Mouse (Mus musculus) regulatory T cell (primary cell): Measurements from ENCODE around the gene Dnph1.

Experiments
- in situ Hi-C: fragments of 300-600 bp; cut with MboI, MseI; formaldehyde crosslinking; loops from one replicate; pipeline ENCODE4 v1.15.1; 2025; ENCODE audit warnings: high pct_unique_total_duplicates

Dnph1 gene

DNA sequence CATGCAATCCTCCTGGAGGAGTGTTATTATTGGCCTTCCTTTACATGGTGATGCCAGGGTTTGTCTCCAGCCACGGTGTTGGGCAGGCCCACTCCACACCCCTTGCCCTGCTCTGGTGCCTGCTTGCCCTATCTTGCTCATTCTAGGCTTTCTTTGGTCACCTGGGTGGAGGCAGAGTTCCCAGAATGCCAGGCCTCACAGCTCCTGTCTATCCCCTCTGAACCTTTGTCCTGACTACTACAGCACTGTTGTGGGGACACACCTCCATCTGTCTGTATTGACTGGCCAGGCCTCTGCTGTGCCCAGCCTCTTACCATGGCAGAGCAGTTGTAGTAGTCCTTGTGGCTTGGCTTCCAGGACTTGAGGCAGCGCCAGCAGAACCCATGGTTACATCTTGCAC is 6.3 kb downstream of the Dnph1 start:
- in situ Hi-C loops: no loop called here

DNA sequence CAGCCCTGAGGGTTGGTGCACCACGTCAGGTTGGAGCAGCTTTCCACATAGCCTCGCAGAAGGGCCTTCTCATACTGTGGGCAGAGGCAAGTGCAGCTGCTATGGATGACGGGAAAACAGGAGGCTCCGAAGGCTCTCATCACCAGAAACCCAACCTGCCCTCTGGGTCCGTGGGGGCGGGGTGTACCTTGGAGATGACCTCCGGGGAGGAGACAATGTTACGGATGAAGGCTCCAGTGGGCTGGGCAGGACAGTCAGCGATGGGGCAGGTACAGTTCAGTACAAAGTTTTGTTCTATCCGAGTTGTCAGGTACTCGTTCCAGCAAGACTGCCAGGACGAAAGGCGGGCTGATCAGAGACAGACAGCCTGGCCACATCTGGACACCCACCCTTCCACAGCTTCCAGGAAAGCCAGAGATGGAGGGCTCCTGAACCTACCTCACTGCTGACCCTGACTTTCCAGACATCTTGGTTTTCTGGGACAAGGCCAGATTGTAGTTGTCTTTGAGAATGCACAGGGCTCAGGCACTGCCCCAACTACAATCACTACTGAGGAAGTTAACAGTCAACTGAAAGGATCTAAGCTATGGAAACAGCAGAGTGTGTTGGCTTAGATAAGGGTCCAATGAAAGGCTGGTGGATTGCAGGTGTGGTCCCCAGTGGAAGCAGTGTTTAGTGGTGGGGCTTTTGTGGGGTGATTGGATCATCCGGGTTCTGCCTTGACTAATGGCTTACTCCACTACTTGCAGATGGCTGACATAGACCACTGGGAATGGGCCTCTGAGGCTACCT is 7.5 kb downstream of the Dnph1 start:
- in situ Hi-C loops: no loop called here

DNA sequence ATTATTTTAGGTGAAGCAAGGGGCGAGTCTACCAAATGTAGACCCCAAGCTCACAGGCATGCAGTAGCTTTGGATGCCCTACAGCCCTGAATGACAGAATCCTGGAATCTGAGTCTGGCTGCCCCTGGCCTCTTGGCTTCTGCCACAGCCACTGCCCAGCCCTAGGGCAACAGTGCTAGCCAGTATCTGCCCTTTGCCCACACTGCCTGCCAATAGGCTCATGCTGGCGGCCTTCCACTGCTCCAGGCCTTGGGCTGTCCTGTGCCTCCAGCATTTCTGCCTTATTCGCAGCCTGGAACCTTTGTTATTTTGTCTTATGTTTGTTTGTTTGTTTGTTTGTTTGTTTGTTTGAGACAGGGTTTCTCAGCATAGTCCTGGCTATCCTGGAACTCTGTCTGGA is 9.1 kb downstream of the Dnph1 start:
- in situ Hi-C loops: no loop called here

DNA sequence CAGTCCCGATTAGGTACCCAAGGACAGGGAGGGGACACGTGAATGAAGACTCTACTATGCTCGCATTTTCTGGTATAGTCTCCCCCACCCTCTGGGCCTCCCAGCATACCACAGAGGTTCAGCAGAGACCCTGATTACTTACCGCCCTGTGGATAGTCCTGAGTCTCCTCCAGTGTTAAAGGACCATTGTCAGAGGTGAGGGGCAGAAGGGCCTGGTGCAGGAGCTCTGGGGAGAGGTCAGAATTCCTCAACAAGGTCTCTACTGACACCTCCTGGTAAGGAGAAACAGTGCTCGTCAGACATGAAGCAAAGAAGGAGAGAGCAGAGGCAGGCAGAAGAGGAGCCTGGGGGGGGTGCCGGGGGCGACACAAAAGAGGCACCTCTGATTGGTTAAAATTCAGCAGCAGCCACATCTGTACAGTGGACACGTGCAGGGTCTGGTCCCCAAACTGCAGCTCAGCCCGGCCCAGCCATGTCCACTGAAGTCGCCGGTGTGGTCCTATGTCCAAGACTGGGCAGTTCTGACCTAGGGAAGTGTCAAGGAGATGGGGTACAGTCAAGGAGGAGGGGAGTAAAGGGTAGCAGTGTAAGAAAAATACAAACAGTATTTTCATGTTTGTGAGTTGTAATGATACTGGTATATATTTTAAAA is 14.7 kb downstream of the Dnph1 start:
- in situ Hi-C loops: loop anchor here (5.0 kb wide), 1 partner anchor 96 kb away; no protein-coding TSS in a partner anchor

DNA sequence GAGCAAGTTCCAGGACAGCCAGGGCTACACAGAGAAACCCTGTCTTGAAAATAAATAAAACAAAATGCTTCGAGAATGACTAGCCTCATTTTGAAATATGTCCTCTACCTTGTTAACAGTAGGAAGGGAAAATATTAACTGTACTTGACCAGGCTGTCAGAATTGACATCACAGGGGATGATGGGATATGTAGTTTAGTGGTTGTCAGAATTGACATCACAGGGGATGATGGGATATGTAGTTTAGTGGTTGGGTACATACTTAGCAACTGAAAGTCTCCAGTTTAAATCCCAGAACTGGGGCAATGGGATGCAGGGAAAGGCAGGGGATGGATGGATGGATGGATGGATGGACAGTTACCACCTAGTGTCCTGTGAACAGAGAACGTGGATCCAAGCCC is 16.8 kb downstream of the Dnph1 start:
- in situ Hi-C loops: loop anchor here (5.0 kb wide), 1 partner anchor 94 kb away; no protein-coding TSS in a partner anchor

DNA sequence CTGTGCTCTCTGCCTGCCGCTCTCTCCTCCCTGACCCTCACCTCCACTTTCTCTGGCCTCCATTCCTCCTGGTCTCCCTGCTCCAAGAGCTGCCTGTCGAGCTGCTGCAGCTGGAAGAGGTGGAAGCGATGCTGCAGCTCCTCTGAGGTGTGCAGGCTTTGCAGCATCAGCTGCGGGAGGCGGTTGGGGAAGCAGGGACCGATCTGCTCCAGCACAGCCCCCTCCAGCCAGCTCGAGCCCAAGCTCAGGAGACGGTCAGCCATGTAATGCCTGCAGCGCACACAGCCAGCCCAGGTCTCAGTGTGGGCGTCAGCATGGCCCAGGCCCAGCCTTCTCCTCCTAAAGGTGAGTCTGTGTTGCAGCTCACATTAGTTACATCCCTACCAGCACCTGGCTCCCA is 23.5 kb downstream of the Dnph1 start:
- in situ Hi-C loops: no loop called here

DNA sequence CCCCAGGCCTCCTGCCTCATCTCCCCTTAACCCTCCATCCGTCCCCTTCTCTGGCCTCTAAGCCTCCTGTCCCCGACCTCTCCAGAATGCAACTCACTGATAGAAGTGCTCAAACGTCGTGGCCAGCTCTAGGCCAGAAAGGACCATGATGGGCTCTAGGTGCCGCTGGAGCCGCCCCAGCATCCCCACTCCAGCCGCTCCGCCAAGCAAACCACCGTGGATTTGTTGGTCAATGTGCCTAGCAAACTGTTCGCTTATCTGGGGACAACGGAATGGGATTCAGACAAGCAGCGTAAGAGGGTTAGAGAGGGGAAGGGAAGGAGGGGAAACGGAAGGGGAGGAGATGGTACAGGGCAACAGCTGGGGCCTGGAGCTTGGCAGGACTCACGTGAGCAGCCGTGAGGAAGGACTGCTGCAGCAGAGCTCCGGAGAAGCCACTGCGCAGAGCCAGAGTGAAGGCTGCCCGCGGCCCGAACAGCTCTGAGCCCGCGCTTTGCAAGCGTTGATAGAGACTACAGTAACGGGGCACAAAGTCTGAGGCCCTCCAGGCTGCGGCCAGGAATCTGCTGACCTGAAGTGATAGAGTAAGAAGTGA is 24.0 kb downstream of the Dnph1 start:
- in situ Hi-C loops: no loop called here

DNA sequence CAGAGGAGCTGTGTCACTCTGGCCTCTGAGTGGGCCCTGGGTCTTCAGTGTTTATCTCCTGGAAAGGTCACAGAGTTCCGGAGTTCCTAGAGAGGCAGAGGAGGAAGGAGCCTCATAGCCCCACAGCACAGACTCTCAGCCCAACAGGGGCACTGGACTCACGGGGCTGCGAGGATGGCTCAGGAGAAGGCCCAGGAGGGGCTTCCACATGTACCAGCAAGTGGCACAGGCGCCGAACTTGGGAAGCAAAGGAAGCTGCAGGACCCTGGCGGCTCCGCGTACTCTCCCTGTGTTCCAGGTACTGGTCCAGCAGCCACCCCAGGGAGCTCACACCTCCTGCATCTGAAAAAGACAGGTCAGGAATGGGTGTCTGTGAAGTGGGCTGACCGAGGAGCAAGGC is 24.7 kb downstream of the Dnph1 start:
- in situ Hi-C loops: no loop called here

DNA sequence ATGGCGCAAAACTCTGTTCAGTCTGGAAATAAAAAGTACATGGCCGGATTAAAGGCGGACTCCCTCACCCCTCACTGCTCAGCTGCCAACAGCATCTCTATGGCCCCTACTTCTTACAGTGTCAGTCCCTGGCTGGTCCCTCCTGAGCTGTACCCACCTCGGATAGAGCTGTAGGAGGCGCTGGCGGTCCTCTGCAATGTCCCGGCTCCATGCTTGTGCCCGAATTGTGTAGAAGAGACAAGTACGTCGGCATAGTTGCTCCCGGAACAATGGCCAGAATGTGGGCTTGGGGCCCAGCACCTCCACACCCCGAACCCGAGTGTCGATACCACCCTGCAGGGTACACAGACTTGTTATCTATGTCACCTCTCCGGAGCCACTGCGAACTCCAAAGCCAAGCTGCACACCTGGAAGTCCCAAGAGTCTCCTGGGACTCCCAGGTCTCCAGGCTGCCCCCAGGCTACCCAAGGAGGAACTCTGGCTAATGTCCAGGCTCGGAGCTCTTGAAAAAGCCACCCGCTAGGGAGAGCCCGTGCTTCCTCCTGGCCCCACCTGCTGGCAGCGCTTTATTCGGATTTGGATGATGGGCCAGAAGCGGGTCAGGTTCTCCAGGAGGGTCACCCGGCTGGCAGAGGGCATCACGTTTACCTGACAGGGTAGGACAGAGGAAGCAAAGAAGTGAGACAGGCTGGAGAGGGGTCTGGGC is 25.6 kb downstream of the Dnph1 start:
- in situ Hi-C loops: no loop called here

DNA sequence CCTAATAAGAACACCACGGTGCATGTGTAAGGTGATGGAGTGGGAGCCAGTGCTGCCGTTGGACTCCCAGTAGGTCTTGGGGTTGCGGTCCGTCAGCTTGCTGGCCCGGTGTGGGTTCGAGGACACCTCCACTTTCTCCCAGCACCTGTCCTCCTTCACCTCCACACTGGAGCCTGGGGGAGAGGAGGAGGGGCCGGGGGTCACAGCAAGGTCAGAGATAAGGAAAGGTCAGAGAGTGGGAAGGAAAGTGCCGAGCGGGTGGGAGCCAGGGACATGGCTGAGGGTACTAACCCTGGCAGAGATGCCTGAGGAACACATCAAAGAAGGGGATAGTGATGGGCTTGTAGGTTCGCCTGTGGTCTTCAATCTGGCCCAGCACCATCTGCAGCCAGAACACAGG is 28.6 kb downstream of the Dnph1 start:
- in situ Hi-C loops: loop anchor here (5.0 kb wide), 1 partner anchor 52 kb away; no protein-coding TSS in a partner anchor

DNA sequence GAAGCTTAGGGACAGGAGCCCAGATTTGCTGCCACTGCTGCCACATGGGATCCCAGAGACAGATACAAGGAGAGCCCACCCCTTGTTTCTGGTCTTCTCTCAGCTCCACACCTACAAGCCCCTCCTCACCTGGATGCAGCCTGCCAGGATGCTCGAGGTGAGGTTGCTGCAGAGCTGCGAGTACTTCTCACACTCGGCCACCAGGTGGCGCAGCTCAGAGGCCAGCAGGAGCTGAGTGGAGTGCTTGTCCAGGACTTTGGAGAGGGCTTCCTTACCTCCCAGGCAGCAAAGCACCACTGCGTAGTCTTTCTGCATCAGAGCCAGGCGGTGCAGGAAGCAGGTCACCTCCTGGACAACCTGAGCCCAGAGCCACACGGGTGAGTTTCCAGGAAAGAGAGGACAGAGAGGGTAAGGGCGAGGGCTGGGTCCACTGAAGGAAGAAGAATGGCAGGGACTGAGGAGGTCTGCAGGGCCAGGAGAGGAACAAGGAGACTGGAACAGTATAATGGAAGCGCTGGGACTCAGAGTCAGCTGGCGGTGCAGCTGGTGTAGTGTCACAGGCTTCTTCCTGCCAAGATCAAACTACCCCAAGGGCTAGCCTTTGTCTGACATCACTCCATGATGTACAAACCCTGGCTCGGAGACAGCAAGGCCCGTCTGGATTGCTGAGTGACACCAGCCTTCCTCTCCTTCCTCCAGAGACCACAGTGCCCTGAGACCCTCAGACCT is 29.2 kb downstream of the Dnph1 start:
- in situ Hi-C loops: loop anchor here (5.0 kb wide), 1 partner anchor 52 kb away; no protein-coding TSS in a partner anchor

DNA sequence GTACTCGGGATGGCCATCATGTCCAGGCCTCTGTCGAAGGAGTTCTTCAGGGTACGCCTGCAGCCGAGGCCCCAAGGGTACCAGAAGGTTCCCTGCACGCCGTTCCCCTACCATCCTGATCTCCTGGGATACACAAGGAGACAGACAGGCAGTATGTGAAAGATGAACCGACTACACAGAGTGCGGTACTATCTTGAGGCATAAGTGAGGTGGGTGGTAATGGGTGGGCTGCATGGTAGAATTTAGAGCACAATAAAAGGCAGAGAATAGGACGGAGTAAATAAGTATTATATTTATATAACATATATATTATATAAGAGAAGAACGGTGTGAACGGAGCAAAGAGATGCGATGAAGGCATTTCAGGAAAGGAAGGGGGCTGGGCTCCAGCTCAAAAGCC is 47.1 kb downstream of the Dnph1 start:
- in situ Hi-C loops: no loop called here

DNA sequence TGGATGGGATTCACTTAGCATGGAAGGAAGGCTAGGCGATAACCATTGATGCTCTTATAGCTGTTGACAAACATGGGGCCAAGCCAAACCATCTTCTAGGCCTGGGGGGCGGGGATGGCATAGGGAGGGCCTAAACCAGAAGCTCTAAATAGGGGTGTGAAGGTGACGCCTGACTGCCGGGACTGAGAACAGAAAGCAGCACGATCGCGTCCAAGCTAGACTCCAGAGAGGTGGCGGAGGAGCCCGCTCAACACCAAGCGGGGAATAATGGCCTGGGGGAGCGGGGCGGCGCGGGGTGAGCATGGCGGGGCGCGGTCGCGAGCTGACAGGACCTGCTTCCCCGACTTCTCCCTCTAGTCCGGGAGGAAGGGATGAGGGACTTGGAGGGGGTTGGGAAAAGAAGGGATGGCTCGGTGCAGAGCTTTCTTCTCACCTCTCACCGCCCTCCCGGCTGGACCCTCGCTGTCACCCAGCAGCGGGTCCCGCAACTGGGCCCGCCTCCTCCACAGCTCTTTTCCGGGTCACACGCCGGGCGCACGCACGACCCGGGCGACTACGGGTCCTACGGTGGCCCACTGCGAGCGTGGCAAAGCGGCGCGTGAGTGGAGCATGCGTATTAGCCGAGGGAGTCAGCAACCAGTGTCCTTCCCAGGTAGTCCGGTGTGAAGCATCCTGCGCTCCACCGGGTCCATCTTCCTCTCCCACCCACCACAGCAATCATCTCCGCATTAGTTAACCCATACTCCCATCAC is 49.5 kb downstream of the Dnph1 start, which contains the start of gene Cul9:
Cul9 (minus strand) TSS at position 576 of the 752 bp plus-strand sequence.
- in situ Hi-C loops: no loop called here

DNA sequence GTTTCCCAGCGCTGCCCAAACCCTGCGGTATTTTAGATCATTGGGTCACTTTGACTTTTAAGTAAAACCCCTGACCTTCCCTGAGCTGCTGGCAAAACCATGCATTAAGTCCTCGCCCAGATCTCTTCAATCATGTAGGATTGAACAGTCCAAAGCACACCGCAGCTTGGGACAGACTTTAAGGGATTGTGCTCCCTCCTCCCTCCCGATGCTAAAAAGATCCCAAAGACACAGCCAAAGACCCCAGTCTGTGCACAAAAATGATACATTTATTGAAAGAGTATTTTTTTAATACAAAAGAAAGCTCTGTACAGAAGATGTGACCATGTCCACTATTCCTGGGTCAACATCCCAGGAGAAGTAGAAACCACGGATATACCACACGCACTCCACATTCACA is 50.1 kb downstream of the Dnph1 start:
- in situ Hi-C loops: no loop called here

DNA sequence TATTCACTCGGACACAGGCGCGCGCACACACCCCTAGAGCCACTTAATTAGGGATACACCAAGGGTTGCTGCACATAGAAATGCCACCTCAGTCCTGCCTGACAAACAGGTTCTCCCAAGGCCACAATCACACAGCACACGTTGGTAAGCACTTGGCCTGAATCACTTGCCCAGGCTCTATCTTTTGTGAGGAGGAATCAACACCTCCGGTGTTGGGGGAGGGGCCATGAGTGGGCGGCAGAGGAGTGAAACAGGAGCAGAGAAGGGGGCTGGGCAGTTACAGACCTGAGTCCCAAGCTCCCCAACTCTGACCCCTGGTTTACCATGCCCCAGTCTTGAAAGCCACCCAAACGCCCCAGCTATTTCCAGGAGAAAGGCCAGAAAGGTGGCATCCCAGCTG is 50.5 kb downstream of the Dnph1 start:
- in situ Hi-C loops: no loop called here

DNA sequence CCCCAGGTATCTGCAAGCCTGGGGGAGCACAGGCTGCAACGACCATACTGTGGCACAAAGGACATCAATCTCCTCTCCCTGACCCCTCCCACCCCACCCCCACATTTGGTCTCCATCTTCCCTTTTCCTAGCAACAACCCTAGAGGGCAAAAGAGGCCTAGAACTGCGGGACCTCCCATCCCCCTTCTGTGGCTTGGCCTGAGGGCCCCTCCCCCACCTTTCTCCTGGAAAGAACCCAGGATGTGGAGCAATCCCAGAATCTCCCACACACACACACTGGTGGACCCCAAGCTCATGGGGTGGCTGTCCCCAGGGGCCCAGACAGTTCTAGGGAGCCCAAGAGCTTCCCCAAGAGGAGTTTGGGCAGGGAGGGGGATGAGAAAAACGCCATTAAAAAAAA is 51.4 kb downstream of the Dnph1 start:
- in situ Hi-C loops: no loop called here

DNA sequence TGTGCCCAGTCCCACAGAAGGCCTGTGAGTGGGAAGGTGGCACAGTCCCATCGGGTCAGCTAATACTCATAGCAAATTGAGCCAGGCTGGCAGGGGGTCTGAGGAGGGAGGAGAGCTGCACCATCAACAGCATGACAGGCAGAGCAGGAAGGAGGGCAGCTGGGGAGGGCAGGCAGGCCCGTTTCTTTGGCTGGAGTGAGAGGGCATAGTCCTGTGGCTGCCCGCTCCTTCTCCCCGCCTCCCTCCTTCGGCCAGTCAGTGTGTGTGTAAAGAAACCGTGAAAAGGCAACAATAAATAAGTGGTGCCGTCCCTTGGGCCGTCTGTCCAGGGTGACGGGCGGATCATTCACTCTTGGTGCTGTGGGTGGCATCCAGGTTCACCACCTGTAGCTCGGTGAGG is 52.2 kb downstream of the Dnph1 start:
- in situ Hi-C loops: no loop called here

DNA sequence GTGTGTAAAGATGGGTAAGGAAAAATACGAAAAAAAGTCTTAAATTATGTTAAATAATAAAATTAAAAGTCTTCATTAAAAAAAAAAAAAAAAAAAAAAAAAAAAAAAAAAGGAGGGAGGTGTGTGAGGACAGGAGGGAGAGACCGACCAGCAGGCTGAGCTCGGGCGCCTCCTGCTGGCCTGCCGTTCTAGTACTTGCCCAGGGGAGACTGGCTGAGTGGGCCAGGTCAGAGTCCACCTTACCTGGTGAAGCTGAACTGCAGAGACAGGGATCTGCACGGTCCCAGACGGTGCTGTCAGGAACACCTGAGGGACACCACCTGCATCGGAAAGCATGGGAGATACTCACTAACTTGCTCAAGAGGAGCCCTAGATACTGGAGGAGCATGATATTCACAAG is 52.7 kb downstream of the Dnph1 start:
- in situ Hi-C loops: no loop called here
